Mouse (Mus musculus): ENCODE measurements around the gene Gm45717. TPM values are rescaled to one million over a fixed set of nuclear protein-coding genes. Genes with fewer than 3 reads are reported as not detected.
A peak's percentile ranks its signal among the peaks of the same experiment; 100 is the strongest.

Gene Gm45717
- total RNA-seq, 2 experiments from 2014 or later: 0.76 TPM; not detected in 1

DNA sequence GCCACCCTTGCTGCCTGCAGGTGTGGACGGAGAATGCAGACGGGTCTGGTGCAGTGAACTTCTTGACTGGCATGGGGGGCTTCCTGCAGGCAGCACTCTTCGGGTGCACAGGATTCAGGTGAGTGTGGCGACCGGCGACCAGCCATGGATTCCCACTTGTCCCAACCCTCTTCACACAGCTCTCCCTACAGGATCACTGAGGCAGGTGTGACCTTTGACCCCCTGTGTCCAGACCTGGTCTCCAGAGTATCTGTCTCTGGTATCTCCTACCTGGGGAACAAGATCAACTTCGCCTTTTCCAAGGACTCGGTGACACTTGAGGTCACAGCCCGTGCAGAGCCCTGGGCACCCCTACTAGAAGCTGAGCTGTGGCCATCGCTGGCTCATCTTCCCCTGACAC, 9.4 kb downstream of the Gm45717 start:
- no peak for DNase-seq
- intact Hi-C loops (cut with DNase I): loop anchor here (10.0 kb wide), 1 partner anchor 518 kb away; the partner anchor contains the start of genes Cd151 and Cracr2b

DNA sequence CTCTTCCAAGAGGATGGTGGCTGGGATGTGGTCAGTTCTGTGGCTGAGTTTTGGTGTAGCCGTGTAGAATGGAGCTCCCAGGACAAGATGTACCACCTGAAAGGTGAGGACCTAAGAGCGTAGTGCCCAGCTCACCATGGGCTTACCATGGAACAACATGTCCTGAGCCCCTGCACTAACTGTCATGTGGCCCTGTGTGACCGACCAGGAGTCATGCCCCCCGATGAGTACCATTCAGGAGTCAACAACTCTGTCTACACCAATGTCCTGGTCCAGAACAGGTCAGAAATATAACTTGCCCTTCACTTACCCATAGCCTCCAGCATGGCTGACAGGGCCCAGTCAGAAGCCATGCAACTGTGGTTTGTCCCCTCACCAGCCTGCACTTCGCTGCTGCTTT, 10.5 kb downstream of the Gm45717 start:
- DNase-seq: no peak
- intact Hi-C loops (cut with DNase I): loop anchor here (10.0 kb wide), 1 partner anchor 520 kb away; the partner anchor contains the start of genes Cd151 and Cracr2b

GRCm38 (mm10) chr7:140944236-140944635, 11.5 kb downstream of the Gm45717 start:
- intact Hi-C loops (cut with DNase I): loop anchor here (10.0 kb wide), 1 partner anchor 521 kb away; the partner anchor contains the start of genes Cd151 and Cracr2b
- no peak for DNase-seq

GRCm38 (mm10) chr7:140943356-140943755, 12.4 kb downstream of the Gm45717 start:
- intact Hi-C loops (cut with DNase I): loop anchor here (10.0 kb wide), 1 partner anchor 521 kb away; the partner anchor contains the start of genes Cd151 and Cracr2b
- no peak for DNase-seq

DNA sequence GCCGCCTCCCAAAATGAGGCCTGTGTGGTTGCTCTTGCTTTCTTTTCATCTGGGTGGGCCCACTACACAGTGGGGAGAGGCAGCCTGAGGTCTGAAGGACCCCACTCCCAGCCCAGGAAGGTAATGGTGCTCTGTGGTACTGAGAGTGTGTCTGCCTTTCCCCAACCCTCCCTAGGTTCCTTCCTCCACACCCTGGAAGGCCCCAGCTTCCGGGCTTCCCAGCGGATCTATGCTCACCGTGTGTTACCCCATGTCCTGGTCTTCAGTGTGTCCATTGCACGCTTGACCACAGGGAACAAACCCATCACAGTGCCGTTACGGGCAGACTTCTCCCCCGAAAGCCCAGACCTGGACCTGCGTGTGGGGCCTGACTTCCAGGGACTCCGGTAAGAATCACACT, 12.9 kb downstream of the Gm45717 start:
- intact Hi-C loops (cut with DNase I): loop anchor here (10.0 kb wide), 1 partner anchor 522 kb away; the partner anchor contains the start of genes Cd151 and Cracr2b
- no peak for DNase-seq

GRCm38 (mm10) chr7:140942341-140942740, 13.4 kb downstream of the Gm45717 start:
- DNase-seq: no peak
- intact Hi-C loops (cut with DNase I): loop anchor here (10.0 kb wide), 1 partner anchor 522 kb away; the partner anchor contains the start of genes Cd151 and Cracr2b

- intact Hi-C loops (cut with DNase I): loop anchor here (1.0 to 10.0 kb wide), 5 partner anchors 15 to 523 kb away; partner anchors contain the start of genes Cd151 and Cracr2b
- DNase-seq: peak; percentile 88 to 90
Observed at GRCm38 (mm10) chr7:140941222-140942051, 14.3 kb downstream of the Gm45717 start, which contains the start of gene Pgghg. Gene Pgghg (plus strand): TSS chr7:140941391.

DNA sequence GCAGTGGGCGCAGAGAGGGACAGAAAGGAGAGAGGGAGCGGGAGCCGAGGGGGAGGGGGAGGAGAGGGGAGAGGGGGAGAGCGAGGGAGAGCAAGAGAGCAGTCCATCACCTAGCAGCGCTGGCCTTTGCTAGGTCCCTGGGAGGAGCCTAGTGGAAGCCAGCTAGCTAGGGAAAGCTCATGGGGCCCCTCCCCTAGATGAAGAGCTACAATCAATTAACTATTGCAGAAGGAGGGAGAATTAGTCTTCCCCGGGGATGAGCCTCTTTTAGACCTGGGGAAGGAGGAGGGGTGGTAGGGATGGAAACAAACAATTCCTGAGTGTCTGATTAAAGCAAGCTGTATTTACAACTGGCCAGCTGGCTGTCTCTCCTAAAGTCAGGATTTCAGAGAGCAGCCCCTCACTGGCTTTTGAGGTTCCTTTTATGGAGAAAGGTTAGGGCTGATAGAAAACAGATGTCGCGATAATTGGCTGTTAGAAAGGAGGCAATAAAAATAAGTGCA, 16.0 kb downstream of the Gm45717 start:
- intact Hi-C loops (cut with DNase I): loop anchor here (1.0 to 10.0 kb wide), 4 partner anchors 31 to 525 kb away; partner anchors contain the start of genes Cd151 and Cracr2b
- no peak for DNase-seq

- intact Hi-C loops (cut with DNase I): no loop called here
- DNase-seq: no peak
Observed at GRCm38 (mm10) chr7:140938896-140939295, 16.8 kb downstream of the Gm45717 start.

- intact Hi-C loops (cut with DNase I): no loop called here
- no peak for DNase-seq
Observed at GRCm38 (mm10) chr7:140938436-140938835, 17.3 kb downstream of the Gm45717 start.

GRCm38 (mm10) chr7:140927181-140927580, 28.6 kb downstream of the Gm45717 start:
- no peak for DNase-seq
- intact Hi-C loops (cut with DNase I): no loop called here

DNA sequence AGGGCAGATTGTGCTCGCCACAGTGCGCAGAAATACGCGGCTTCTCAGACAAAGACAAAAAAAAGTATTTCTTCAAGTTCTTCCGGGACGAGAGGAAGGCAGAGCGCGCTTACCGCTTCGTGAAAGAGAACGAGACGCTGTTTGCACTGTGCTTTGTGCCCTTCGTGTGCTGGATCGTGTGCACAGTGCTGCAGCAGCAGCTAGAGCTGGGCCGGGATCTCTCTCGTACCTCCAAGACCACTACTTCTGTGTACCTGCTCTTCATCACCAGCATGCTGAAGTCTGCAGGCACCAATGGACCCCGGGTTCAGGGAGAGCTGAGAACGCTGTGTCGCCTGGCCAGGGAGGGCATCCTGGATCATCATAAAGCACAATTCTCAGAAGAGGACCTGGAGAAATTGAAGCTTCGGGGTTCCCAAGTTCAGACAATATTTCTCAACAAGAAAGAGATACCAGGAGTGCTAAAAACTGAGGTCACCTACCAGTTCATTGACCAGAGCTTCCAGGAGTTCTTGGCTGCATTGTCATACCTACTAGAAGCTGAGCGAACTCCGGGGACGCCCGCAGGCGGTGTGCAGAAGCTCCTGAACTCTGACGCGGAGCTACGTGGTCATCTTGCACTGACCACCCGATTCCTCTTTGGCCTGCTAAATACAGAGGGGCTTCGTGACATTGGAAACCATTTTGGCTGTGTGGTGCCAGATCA, 32.5 kb downstream of the Gm45717 start:
- DNase-seq: no peak
- intact Hi-C loops (cut with DNase I): no loop called here

GRCm38 (mm10) chr7:140922398-140923069, 33.2 kb downstream of the Gm45717 start:
- intact Hi-C loops (cut with DNase I): no loop called here
- peak; percentile 60 to 68 for DNase-seq

DNA sequence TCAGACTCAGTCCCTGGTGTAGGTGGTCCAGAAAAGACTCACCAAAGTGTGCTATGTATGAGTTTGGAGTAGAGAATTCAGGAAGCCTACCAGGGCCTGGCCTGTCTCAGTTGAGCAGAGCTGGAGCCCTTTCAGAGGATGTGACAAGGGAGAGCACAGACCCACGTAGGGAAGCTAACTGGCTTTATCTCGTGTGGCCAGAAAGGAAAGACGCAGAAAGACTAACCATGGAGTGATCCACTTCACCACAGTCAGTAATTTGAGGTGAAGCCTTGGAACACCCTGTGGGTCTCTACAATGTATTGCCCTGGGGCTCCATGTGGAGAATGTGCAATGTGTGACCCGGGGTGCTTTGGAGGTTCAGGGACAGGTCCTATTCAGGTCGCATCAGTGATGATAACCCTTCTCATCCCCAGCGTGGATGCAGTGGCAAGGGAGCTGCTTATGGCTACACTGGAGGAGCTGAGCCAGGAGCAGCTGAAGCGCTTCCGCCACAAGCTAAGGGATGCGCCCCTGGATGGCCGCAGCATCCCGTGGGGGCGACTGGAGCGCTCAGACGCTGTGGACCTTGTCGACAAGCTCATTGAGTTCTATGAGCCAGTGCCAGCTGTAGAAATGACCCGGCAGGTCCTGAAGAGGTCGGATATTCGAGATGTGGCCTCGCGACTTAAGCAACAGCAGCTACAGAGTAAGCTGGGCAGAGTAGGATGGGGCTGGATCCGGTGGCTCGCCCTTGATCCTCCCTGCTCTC, 34.3 kb downstream of the Gm45717 start:
- intact Hi-C loops (cut with DNase I): no loop called here
- DNase-seq: no peak

DNA sequence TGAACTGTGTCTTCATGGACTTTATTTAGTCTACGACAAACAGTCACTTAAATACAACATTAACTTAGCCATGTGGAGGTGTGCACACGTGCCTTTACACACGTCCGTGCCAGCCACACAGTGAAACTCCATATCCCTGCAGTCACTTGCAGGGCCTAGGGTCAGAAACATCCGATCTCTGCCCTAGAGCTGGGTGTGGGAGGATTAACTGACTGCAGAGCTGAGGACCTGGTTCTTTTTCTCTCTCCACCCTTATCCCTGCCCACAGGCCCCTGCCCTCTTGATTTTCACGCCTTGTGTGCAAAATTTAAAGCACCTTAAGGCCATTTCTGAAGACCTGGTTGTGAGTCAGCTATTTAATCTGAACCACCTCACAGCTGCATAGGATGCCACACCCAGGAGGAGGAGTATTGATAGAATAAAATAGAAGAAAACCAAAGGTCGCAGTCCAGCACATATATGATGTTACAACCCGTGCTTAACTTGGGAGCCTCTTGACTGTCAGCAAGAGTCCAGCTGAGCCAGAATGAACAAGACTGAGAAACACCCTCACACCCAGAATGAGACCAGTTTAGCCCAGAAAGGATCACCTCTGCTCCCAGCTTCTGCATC, 35.2 kb downstream of the Gm45717 start, which contains the start of gene Nlrp6:
Nlrp6 (plus strand) TSS at position 485 of the 612 bp plus-strand sequence.
- intact Hi-C loops (cut with DNase I): no loop called here
- no peak for DNase-seq

GRCm38 (mm10) chr7:140919911-140920310, 35.8 kb downstream of the Gm45717 start:
- no peak for DNase-seq
- intact Hi-C loops (cut with DNase I): no loop called here

- DNase-seq: no peak
- intact Hi-C loops (cut with DNase I): no loop called here
Observed at GRCm38 (mm10) chr7:140914031-140914690, 41.6 kb downstream of the Gm45717 start.

GRCm38 (mm10) chr7:140912846-140913482, 42.8 kb downstream of the Gm45717 start:
- intact Hi-C loops (cut with DNase I): no loop called here
- no peak for DNase-seq

All from heart, postnatal 36 days (tissue).